Comparison of ENCODE assay signal across 19 mouse cellular contexts in genomic region chr11:7296252-7296651, GRCm38 (mm10).
A peak's percentile ranks its signal among the peaks of the same experiment; 100 is the strongest.
DNase-seq lines count a peak whose midpoint lies in the region; ATAC-seq and TF ChIP-seq lines count a peak whose summit lies in the region.
"Had no signal": no experiment of that assay in that cellular context is flagged by ENCODE, and none has a peak within 500 bp of the region (broad histone marks: within the 10 kb centered on the region; RNA-seq: fewer than 3 reads in every experiment).

No protein-coding gene starts in this region.

- peak; percentile 38 for DNase-seq in kidney, postnatal 0 days (ENCODE audit: low spot score)
- DNase-seq in kidney, adult 2 months = no peak
- DNase-seq in CH12.LX (ENCODE audit: extremely low read depth) = no peak
- DNase-seq in spleen, adult 12 weeks (ENCODE audit: low spot score) = no peak
- DNase-seq: adrenal gland, adult 2 months; adrenal gland, adult 8-10 months; adrenal gland, postnatal 10 days; adrenal gland, postnatal 14 days; adrenal gland, postnatal 25 days; adrenal gland, postnatal 36 days; B cell, adult 2 months; cerebellum, adult 11 months; cerebellum, adult 11-12 months; cerebellum, adult 18-20 months; cerebellum, adult 2 months had no signal

- no peak overlapping the region for H3K27ac ChIP-seq in kidney, postnatal 0 days
- H3K27ac ChIP-seq in kidney, adult 2 months (ENCODE audit: insufficient read depth, low read depth, low read length) = no peak overlapping the region
- H3K27ac ChIP-seq in CH12.LX (ENCODE audit: insufficient read depth, low read depth) = no peak overlapping the region

- TF ChIP-seq POLR2A in kidney, adult 2 months (IDR thresholded peaks at IDR 0.05; ENCODE audit: low read depth, low read length) = no peak
- no peak for TF ChIP-seq POLR2A in CH12.LX (IDR thresholded peaks at IDR 0.05; ENCODE audit: low read depth, low read length)

- dilution Hi-C loops in CH12.LX (cut with MboI; ENCODE audit: extremely low pct_ligation_motif_present, extremely low pct_unique_long_range_greater_than_20kb, low sequenced_read_pairs) = no loop called here

- H3K9me3 ChIP-seq in kidney, postnatal 0 days (replicated peaks; ENCODE audit: low read length) = no peaks in the 10 kb centered on the region
- peaks cover 23% of the 10 kb centered on the region for H3K9me3 ChIP-seq in CH12.LX (replicated peaks; ENCODE audit: low read length)
- H3K9me3 ChIP-seq: G1E had no signal

- H3K27me3 ChIP-seq in kidney, postnatal 0 days (ENCODE audit: insufficient read depth, low read length) = no peaks in the 10 kb centered on the region
- H3K27me3 ChIP-seq in kidney, adult 2 months (replicated peaks; ENCODE audit: control insufficient read depth, insufficient read depth, low read length) = no peaks in the 10 kb centered on the region
- H3K27me3 ChIP-seq in CH12.LX (replicated peaks) = no peaks in the 10 kb centered on the region

- H3K4me2 ChIP-seq in kidney, postnatal 0 days (ENCODE audit: low read length) = no peak overlapping the region
- no peak overlapping the region for H3K4me2 ChIP-seq in CH12.LX (ENCODE audit: insufficient read depth, low read depth, poor library complexity, severe bottlenecking)

- no peaks in the 10 kb centered on the region for H3K36me3 ChIP-seq in kidney, postnatal 0 days (ENCODE audit: insufficient read depth, low read length)
- no peaks in the 10 kb centered on the region for H3K36me3 ChIP-seq in kidney, adult 2 months (ENCODE audit: control insufficient read depth, insufficient read depth, low read length)
- no peaks in the 10 kb centered on the region for H3K36me3 ChIP-seq in CH12.LX (replicated peaks in 1 of 2; ENCODE audit: control insufficient read depth in 1 of 2, insufficient read depth in 1 of 2, low read length in 1 of 2)
- H3K36me3 ChIP-seq: G1E had no signal

- TF ChIP-seq EP300 in CH12.LX (IDR thresholded peaks at IDR 0.05; ENCODE audit: low read length) = no peak

- TF ChIP-seq CTCF in kidney, postnatal 0 days (IDR thresholded peaks at IDR 0.05; ENCODE audit: low read depth) = no peak
- no peak for TF ChIP-seq CTCF in kidney, adult 2 months (conservative IDR thresholded peaks at IDR 0.05; ENCODE audit: insufficient read depth, insufficient read length, low read depth, low read length)
- TF ChIP-seq CTCF in CH12.LX (conservative IDR thresholded peaks at IDR 0.05 in 1 of 2, IDR thresholded peaks at IDR 0.05 in 1 of 2; ENCODE audit: low read depth in 2 of 2, low read length in 2 of 2) = no peak

- in situ Hi-C loops in CH12.LX (cut with MboI; ENCODE audit: low pct_ligation_motif_present, low pct_unique_long_range_greater_than_20kb, low sequenced_read_pairs) = no loop called here

- no peaks in the 10 kb centered on the region for H3K4me1 ChIP-seq in kidney, postnatal 0 days (replicated peaks; ENCODE audit: insufficient read depth, low read length)
- H3K4me1 ChIP-seq in kidney, adult 2 months (ENCODE audit: control insufficient read depth, insufficient read depth, low read length) = no peaks in the 10 kb centered on the region
- no peaks in the 10 kb centered on the region for H3K4me1 ChIP-seq in CH12.LX (ENCODE audit: control insufficient read depth in 1 of 2, insufficient read depth in 2 of 2)

- no peak for ATAC-seq in kidney, postnatal 0 days (replicated peaks; ENCODE audit: low FRiP score, low read depth)
- ATAC-seq: activated CD4-positive, CD25-positive, alpha-beta regulatory T cell, adult 4 months; CD4-positive, CD25-positive, alpha-beta regulatory T cell, adult 4 months; Patski had no signal

- H3K79me2 ChIP-seq in CH12.LX (replicated peaks; ENCODE audit: control insufficient read depth, extremely low read depth, insufficient read depth, poor library complexity, severe bottlenecking) = no peaks in the 10 kb centered on the region

- TF ChIP-seq RAD21 in CH12.LX (IDR thresholded peaks at IDR 0.05; ENCODE audit: low read depth, low read length) = no peak

- H3K4me3 ChIP-seq in kidney, postnatal 0 days (replicated peaks; ENCODE audit: low read depth, low read length) = no peak overlapping the region
- H3K4me3 ChIP-seq in kidney, adult 2 months (ENCODE audit: insufficient read depth, low read depth, low read length) = no peak overlapping the region
- H3K4me3 ChIP-seq in CH12.LX (replicated peaks in 1 of 3; ENCODE audit: low read depth in 2 of 3, low read length in 2 of 3, poor library complexity in 1 of 3) = no peak overlapping the region

- H3K9ac ChIP-seq in kidney, postnatal 0 days (ENCODE audit: low read depth, low read length) = no peak overlapping the region
- no peak overlapping the region for H3K9ac ChIP-seq in CH12.LX (ENCODE audit: insufficient read depth, low read depth)

TF ChIP-seq in CH12.LX, 34 proteins besides CTCF, POLR2A, EP300 and RAD21:
- peak; percentile 80 for TF ChIP-seq ZNF384 (IDR thresholded peaks at IDR 0.05; ENCODE audit: low read depth, low read length)
- no peak for TF ChIP-seq ELF1 (IDR thresholded peaks at IDR 0.05; ENCODE audit: low read depth, low read length)
- peak; percentile 54; the same call in 1 of the 2 replicates for TF ChIP-seq MAFK (IDR thresholded peaks at IDR 0.05; ENCODE audit: insufficient replicate concordance, low read length)
TF ChIP-seq in CH12.LX: peak in this region for 2.
